Mouse (Mus musculus): ENCODE measurements around the gene Spen. TPM values are rescaled to one million over a fixed set of nuclear protein-coding genes. Genes with fewer than 3 reads are reported as not detected.
A peak's percentile ranks its signal among the peaks of the same experiment; 100 is the strongest.

Spen gene
- 25.6 and 25.7 TPM in 2 replicates for polyA plus RNA-seq (2012)

GRCm38 (mm10) chr4:141538408-141539212, at the start of gene Spen:
Gene Spen, minus strand, starts transcription at chr4:141538597.
- H3K27me3 ChIP-seq (ENCODE audit: control insufficient read depth) = no peaks in the 10 kb centered on the region
- H3K4me3 ChIP-seq (replicated peaks) = peak within 1 kb of the TSS; percentile 96
- peaks cover 56% of the 10 kb centered on the region for H3K4me1 ChIP-seq (ENCODE audit: control insufficient read depth)
- no peaks in the 10 kb centered on the region for H3K9me3 ChIP-seq (ENCODE audit: control insufficient read depth, low read length)
- no peak for TF ChIP-seq GATA1 (IDR thresholded peaks at IDR 0.05; ENCODE audit: low read length)
- TF ChIP-seq TAL1 (IDR thresholded peaks at IDR 0.05; ENCODE audit: low read length) = no peak
- no peaks in the 10 kb centered on the region for H3K36me3 ChIP-seq (ENCODE audit: control insufficient read depth)

DNA sequence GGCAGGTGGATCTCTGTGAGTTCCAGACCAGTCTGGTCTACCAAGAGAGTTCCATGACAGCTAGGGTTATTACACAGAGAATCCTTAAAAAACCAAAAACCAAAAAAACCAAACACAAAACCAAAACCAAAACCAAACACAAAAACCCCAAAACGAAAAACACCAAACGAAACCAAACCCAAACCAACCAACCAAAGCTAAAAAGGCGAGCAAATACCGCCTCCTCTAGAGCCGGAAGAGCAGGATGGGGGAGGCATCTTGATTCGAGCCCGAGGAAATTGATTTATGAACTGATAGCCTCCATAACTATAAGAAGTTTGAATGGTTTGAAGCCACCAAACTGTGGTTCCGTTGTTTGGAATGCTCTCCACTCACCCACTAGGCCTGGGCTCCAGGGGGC, 45.5 kb upstream of the Spen start:
- H3K4me1 ChIP-seq (ENCODE audit: control insufficient read depth) = no peaks in the 10 kb centered on the region
- no peaks in the 10 kb centered on the region for H3K9me3 ChIP-seq (ENCODE audit: control insufficient read depth, low read length)
- H3K36me3 ChIP-seq (ENCODE audit: control insufficient read depth) = no peaks in the 10 kb centered on the region
- H3K27me3 ChIP-seq (ENCODE audit: control insufficient read depth) = no peaks in the 10 kb centered on the region
- TF ChIP-seq TAL1 (IDR thresholded peaks at IDR 0.05; ENCODE audit: low read length) (no peak), GATA1 (IDR thresholded peaks at IDR 0.05; ENCODE audit: low read length) (no peak)
- no peak overlapping the region for H3K4me3 ChIP-seq (replicated peaks)

- Histone ChIP-seq H3K4me3 (replicated peaks) (no peak overlapping the region), H3K4me1 (ENCODE audit: control insufficient read depth) (no peaks in the 10 kb centered on the region; the same call in 1 of the 2 replicates), H3K27me3 (ENCODE audit: control insufficient read depth) (no peaks in the 10 kb centered on the region), H3K36me3 (ENCODE audit: control insufficient read depth) (no peaks in the 10 kb centered on the region), H3K9me3 (ENCODE audit: control insufficient read depth, low read length) (peaks cover 3% of the 10 kb centered on the region; the same call in 1 of the 2 replicates)
- TF ChIP-seq TAL1 (IDR thresholded peaks at IDR 0.05; ENCODE audit: low read length) (no peak), GATA1 (IDR thresholded peaks at IDR 0.05; ENCODE audit: low read length) (no peak)
Observed at GRCm38 (mm10) chr4:141581051-141581450, 42.7 kb upstream of the Spen start.

DNA sequence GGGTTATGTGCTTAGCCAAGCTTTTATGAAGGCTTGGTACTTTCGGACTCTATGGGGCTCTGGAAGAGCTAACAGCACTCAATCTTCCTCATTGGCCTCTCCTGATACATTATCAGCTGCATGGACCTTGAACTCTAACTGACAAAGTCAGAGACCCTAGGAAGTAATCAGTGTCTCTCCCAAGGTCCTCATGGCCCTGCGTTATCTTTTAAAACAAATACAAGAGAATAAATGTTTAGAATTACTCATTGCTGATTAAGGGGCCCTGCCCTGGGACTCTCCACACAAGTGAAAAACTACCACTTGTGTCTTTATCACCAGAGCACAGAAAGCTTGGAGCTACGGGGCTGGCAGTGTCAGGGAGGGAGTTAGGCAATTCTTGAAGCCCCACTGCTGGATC, 40.4 kb upstream of the Spen start:
- Histone ChIP-seq H3K4me3 (replicated peaks) (no peak overlapping the region), H3K4me1 (ENCODE audit: control insufficient read depth) (no peaks in the 10 kb centered on the region; the same call in 1 of the 2 replicates), H3K9me3 (ENCODE audit: control insufficient read depth, low read length) (peaks cover 3% of the 10 kb centered on the region; the same call in 1 of the 2 replicates), H3K36me3 (ENCODE audit: control insufficient read depth) (no peaks in the 10 kb centered on the region), H3K27me3 (ENCODE audit: control insufficient read depth) (peaks cover under 1% of the 10 kb centered on the region; the same call in 1 of the 2 replicates)
- no peak for TF ChIP-seq TAL1 (IDR thresholded peaks at IDR 0.05; ENCODE audit: low read length)
- no peak for TF ChIP-seq GATA1 (IDR thresholded peaks at IDR 0.05; ENCODE audit: low read length)

- TF ChIP-seq GATA1 (IDR thresholded peaks at IDR 0.05; ENCODE audit: low read length) (no peak), TAL1 (IDR thresholded peaks at IDR 0.05; ENCODE audit: low read length) (no peak)
- Histone ChIP-seq H3K4me1 (ENCODE audit: control insufficient read depth) (no peaks in the 10 kb centered on the region; the same call in 1 of the 2 replicates), H3K27me3 (ENCODE audit: control insufficient read depth) (peaks cover 5% of the 10 kb centered on the region; the same call in 1 of the 2 replicates)
Observed at GRCm38 (mm10) chr4:141576877-141577276, 38.5 kb upstream of the Spen start.

DNA sequence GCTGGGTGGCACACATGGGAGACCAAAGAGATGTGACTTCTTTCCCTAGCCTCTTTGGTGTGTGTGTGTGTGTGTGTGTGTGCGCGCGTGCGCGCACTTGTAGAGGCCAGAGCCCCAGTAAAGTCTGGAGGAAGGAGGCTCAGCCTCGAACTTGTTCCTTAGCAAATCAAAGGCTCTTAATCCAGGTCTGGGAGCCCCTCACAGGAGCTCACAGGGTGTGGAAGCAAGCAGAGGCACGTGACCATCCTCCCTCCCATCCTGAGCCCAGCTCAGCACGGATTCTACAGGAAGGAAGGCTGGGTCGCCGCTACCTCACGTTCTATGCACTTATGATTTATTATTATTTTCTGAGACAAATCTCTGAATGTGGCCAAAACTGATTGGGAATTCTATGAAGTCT, 38.0 kb upstream of the Spen start:
- Histone ChIP-seq H3K27me3 (ENCODE audit: control insufficient read depth) (peaks cover 6% of the 10 kb centered on the region; the same call in 1 of the 2 replicates), H3K4me3 (replicated peaks) (no peak overlapping the region), H3K4me1 (ENCODE audit: control insufficient read depth) (peaks cover under 1% of the 10 kb centered on the region), H3K9me3 (ENCODE audit: control insufficient read depth, low read length) (peaks cover 3% of the 10 kb centered on the region; the same call in 1 of the 2 replicates), H3K36me3 (ENCODE audit: control insufficient read depth) (no peaks in the 10 kb centered on the region)
- TF ChIP-seq GATA1 (IDR thresholded peaks at IDR 0.05; ENCODE audit: low read length) = no peak
- TF ChIP-seq TAL1 (IDR thresholded peaks at IDR 0.05; ENCODE audit: low read length) = no peak

More at GRCm38 (mm10) chr4:141576877-141577276, 38.5 kb upstream of the Spen start:
- Histone ChIP-seq H3K36me3 (ENCODE audit: control insufficient read depth) (no peaks in the 10 kb centered on the region), H3K4me3 (replicated peaks) (no peak overlapping the region), H3K9me3 (ENCODE audit: control insufficient read depth, low read length) (peaks cover 3% of the 10 kb centered on the region; the same call in 1 of the 2 replicates)

GRCm38 (mm10) chr4:141574789-141575702, 36.6 kb upstream of the Spen start:
- Histone ChIP-seq H3K4me1 (ENCODE audit: control insufficient read depth) (peaks cover 2% of the 10 kb centered on the region), H3K4me3 (replicated peaks) (no peak overlapping the region), H3K9me3 (ENCODE audit: control insufficient read depth, low read length) (peaks cover 3% of the 10 kb centered on the region; the same call in 1 of the 2 replicates), H3K27me3 (ENCODE audit: control insufficient read depth) (peaks cover 8% of the 10 kb centered on the region; the same call in 1 of the 2 replicates), H3K36me3 (ENCODE audit: control insufficient read depth) (no peaks in the 10 kb centered on the region)
- TF ChIP-seq GATA1 (IDR thresholded peaks at IDR 0.05; ENCODE audit: low read length) (no peak), TAL1 (IDR thresholded peaks at IDR 0.05; ENCODE audit: low read length) (no peak)

DNA sequence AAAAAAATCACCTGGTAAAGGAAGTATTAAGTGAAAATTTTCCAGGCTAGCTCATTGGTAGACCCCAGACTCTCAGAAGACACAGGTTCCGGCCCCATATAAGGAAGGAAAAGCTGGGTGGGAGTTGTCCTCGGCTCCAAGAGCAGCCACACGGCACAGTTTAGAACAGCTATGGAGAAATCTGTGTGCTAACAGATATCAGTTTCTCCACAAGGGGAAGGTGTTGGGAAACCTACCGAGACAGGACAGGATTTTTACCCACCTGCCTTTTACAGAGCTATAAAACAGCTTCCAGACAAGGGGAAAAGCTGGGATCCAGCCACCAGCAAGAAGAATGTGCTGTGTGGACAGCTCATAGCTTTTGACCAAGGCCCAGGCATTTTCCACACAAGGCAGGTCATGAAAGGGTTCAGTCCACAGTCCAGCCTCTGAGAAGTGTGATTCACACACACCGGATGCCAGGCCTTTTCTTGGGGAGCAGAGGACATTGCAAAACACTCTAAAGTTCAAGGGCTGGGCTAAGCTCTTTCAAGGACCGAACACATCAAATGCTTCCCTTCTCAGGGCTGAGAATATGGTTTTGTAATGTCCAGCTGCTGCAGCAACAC, 35.1 kb upstream of the Spen start:
- no peak for TF ChIP-seq GATA1 (IDR thresholded peaks at IDR 0.05; ENCODE audit: low read length)
- TF ChIP-seq TAL1 (IDR thresholded peaks at IDR 0.05; ENCODE audit: low read length) = no peak
- Histone ChIP-seq H3K36me3 (ENCODE audit: control insufficient read depth) (no peaks in the 10 kb centered on the region), H3K27me3 (ENCODE audit: control insufficient read depth) (peaks cover 8% of the 10 kb centered on the region; the same call in 1 of the 2 replicates), H3K4me3 (replicated peaks) (no peak overlapping the region), H3K9me3 (ENCODE audit: control insufficient read depth, low read length) (peaks cover 3% of the 10 kb centered on the region; the same call in 1 of the 2 replicates), H3K4me1 (ENCODE audit: control insufficient read depth) (peaks cover 2% of the 10 kb centered on the region)
